Comparison of ENCODE assay signal across 17 mouse cellular contexts in the genomic region with DNA sequence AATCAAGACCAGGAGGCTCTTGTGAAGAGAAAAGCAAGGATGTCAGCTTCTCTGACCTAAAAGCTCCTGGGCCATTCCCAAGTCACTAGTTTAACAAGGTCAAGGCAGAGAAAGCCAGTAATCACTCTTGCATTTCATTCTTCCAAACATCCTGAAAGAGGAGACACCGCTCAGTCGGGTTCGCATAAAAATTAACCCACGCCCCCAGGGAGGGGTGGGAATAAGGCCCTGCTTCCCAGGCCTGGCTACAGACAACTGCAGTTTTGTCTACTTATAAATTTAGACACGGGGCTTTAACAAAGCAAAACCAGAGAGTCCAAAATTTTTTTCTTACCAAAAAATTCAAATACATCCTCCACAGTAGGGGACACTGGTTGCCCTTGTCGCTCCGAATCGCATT. TPM values are rescaled to one million over a fixed set of nuclear protein-coding genes. Genes with fewer than 3 reads are reported as not detected.
DNase-seq lines count a peak whose midpoint lies in the region; ATAC-seq and TF ChIP-seq lines count a peak whose summit lies in the region.
"Had no signal": no experiment of that assay in that cellular context is flagged by ENCODE, and none has a peak within 500 bp of the region (broad histone marks: within the 10 kb centered on the region; RNA-seq: fewer than 3 reads in every experiment).

No protein-coding gene starts in this region.

- ATAC-seq in heart, embryonic 11.5 days (replicated peaks; ENCODE audit: insufficient number of reproducible peaks, low FRiP score, low TSS enrichment), result no peak
- no peak for ATAC-seq in stomach, embryonic 15.5 days (ENCODE audit: insufficient read depth, low FRiP score, low read depth)
- ATAC-seq in stomach, postnatal 0 days (ENCODE audit: low FRiP score, low TSS enrichment), result no peak
- ATAC-seq: Patski had no signal

- no peaks in the 10 kb centered on the region for H3K9me3 ChIP-seq in heart, embryonic 11.5 days (replicated peaks; ENCODE audit: control insufficient read depth, low read length)
- no peaks in the 10 kb centered on the region for H3K9me3 ChIP-seq in stomach, embryonic 15.5 days
- H3K9me3 ChIP-seq in stomach, postnatal 0 days (ENCODE audit: control insufficient read depth, low read length), result no peaks in the 10 kb centered on the region
- H3K9me3 ChIP-seq: limb, embryonic 12.5 days; liver, embryonic 15.5 days; megakaryocyte, embryonic 14.5 days; neural tube, embryonic 13.5 days had no signal

- 0 out of 2 replicates have a peak overlapping the region, but pooled peaks have one; percentile 22 for H3K9ac ChIP-seq in heart, embryonic 11.5 days (ENCODE audit: low read depth, low read length)
- no peak overlapping the region for H3K9ac ChIP-seq in stomach, embryonic 15.5 days
- H3K9ac ChIP-seq in stomach, postnatal 0 days (ENCODE audit: low read length), result no peak overlapping the region
- H3K9ac ChIP-seq: hindbrain, embryonic 14.5 days; limb, embryonic 12.5 days; liver, embryonic 15.5 days; neural tube, embryonic 13.5 days had no signal

- TF ChIP-seq CTCF in stomach, postnatal 0 days (IDR thresholded peaks at IDR 0.05; ENCODE audit: low read depth), result no peak

- H3K27ac ChIP-seq in heart, embryonic 11.5 days (ENCODE audit: low read depth, low read length), result peak overlapping the region; percentile 85
- H3K27ac ChIP-seq in stomach, embryonic 15.5 days, result peak overlapping the region; percentile 11; the same call in 1 of the 2 replicates
- H3K27ac ChIP-seq in stomach, postnatal 0 days (replicated peaks), result no peak overlapping the region
- H3K27ac ChIP-seq: hindbrain, embryonic 14.5 days; liver, embryonic 15.5 days; neural tube, embryonic 13.5 days had no signal

- no peak for DNase-seq in heart, postnatal 4 days
- DNase-seq in kidney, adult 9 months, result peak; percentile 44
- no peak for DNase-seq in kidney, adult 8-10 months
- no peak for DNase-seq in stomach, postnatal 0 days (ENCODE audit: low spot score)
- no peak for DNase-seq in adrenal gland, postnatal 10 days
- DNase-seq in left cerebral cortex, postnatal 14 days (ENCODE audit: low spot score in 2 of 2), result no peak
- DNase-seq: B cell, adult 2 months; gastrocnemius, postnatal 36 days; layer of hippocampus, postnatal 36 days had no signal

- intact Hi-C loops in left cerebral cortex, postnatal 14 days (cut with DNase I), result no loop called here

- 76% methylated on average over 8 of the region's 8 CpGs for WGBS in heart, embryonic 11.5 days (ENCODE audit: insufficient replicate concordance)
- WGBS in stomach, embryonic 15.5 days, result 75% methylated on average over 8 of the region's 8 CpGs
- 76% methylated on average over 8 of the region's 8 CpGs for WGBS in stomach, postnatal 0 days

- peaks cover 20% of the 10 kb centered on the region for H3K4me1 ChIP-seq in heart, embryonic 11.5 days (ENCODE audit: control insufficient read depth, insufficient read depth, low read length)
- H3K4me1 ChIP-seq in stomach, embryonic 15.5 days, result no peaks in the 10 kb centered on the region
- no peaks in the 10 kb centered on the region for H3K4me1 ChIP-seq in stomach, postnatal 0 days (replicated peaks; ENCODE audit: control insufficient read depth, insufficient read depth)
- H3K4me1 ChIP-seq: neural tube, embryonic 13.5 days had no signal

- peaks cover 31% of the 10 kb centered on the region for H3K36me3 ChIP-seq in heart, embryonic 11.5 days (ENCODE audit: control insufficient read depth, insufficient read depth, low read length)
- H3K36me3 ChIP-seq in stomach, embryonic 15.5 days, result peaks cover 66% of the 10 kb centered on the region
- peaks cover 42% of the 10 kb centered on the region for H3K36me3 ChIP-seq in stomach, postnatal 0 days (ENCODE audit: control insufficient read depth, insufficient read depth, low read length)

- no peak for TF ChIP-seq EP300 in stomach, postnatal 0 days (optimal IDR thresholded peaks at IDR 0.05)

- no peaks in the 10 kb centered on the region for H3K27me3 ChIP-seq in heart, embryonic 11.5 days (ENCODE audit: control insufficient read depth, insufficient read depth, low read length)
- H3K27me3 ChIP-seq in stomach, embryonic 15.5 days (replicated peaks), result no peaks in the 10 kb centered on the region
- no peaks in the 10 kb centered on the region for H3K27me3 ChIP-seq in stomach, postnatal 0 days (ENCODE audit: control insufficient read depth, insufficient read depth, low read length)
- H3K27me3 ChIP-seq: limb, embryonic 12.5 days; liver, embryonic 15.5 days; megakaryocyte, embryonic 14.5 days; neural tube, embryonic 13.5 days; Patski had no signal

- H3K4me2 ChIP-seq in heart, embryonic 11.5 days, result no peak overlapping the region
- no peak overlapping the region for H3K4me2 ChIP-seq in stomach, embryonic 15.5 days
- H3K4me2 ChIP-seq in stomach, postnatal 0 days (replicated peaks; ENCODE audit: low read depth), result no peak overlapping the region
- H3K4me2 ChIP-seq: hindbrain, embryonic 14.5 days; limb, embryonic 12.5 days; liver, embryonic 15.5 days; neural tube, embryonic 13.5 days had no signal

- no peak overlapping the region for H3K4me3 ChIP-seq in heart, embryonic 11.5 days (ENCODE audit: low read depth, low read length)
- H3K4me3 ChIP-seq in stomach, embryonic 15.5 days (replicated peaks), result no peak overlapping the region
- no peak overlapping the region for H3K4me3 ChIP-seq in stomach, postnatal 0 days (ENCODE audit: low read depth, low read length)
- H3K4me3 ChIP-seq: limb, embryonic 12.5 days; liver, embryonic 15.5 days; megakaryocyte, embryonic 14.5 days; neural tube, embryonic 13.5 days had no signal

RNA-seq across cellular contexts. Expression of gene Psmc1, which starts 19.0 kb away (rescaled TPM):
- 243 and 280 TPM in 2 replicates for polyA plus RNA-seq in heart, embryonic 11.5 days (2014; fragmentation: Nextera tagmentation; extraction: Ambion mirVana)
- total RNA-seq in heart, postnatal 4 days (2021), result 100 to 1,000 TPM; 143 to 149 TPM
- polyA plus RNA-seq in stomach, embryonic 15.5 days (2015; fragmentation: Nextera tagmentation; extraction: Ambion mirVana), result 206 and 240 TPM in 2 replicates
- polyA plus RNA-seq in stomach, postnatal 0 days (2015; fragmentation: Nextera tagmentation; extraction: Ambion mirVana), result 176 and 186 TPM in 2 replicates
- 100 to 1,000 TPM; 167 to 169 TPM for total RNA-seq in adrenal gland, postnatal 10 days (2021)
- 100 to 1,000 TPM; 191 to 192 TPM for total RNA-seq in left cerebral cortex, postnatal 14 days (2021)

RNA-seq across cellular contexts. Expression of gene Nrde2, which starts 30.5 kb away (rescaled TPM):
- 6.2 and 10.1 TPM in 2 replicates for polyA plus RNA-seq in heart, embryonic 11.5 days (2014; fragmentation: Nextera tagmentation; extraction: Ambion mirVana)
- total RNA-seq in heart, postnatal 4 days (2021), result 10 to 100 TPM; 14.4 to 14.8 TPM
- polyA plus RNA-seq in stomach, embryonic 15.5 days (2015; fragmentation: Nextera tagmentation; extraction: Ambion mirVana), result 10.3 and 12.2 TPM in 2 replicates
- 5.9 and 6.9 TPM in 2 replicates for polyA plus RNA-seq in stomach, postnatal 0 days (2015; fragmentation: Nextera tagmentation; extraction: Ambion mirVana)
- total RNA-seq in adrenal gland, postnatal 10 days (2021), result 10 to 100 TPM; 14.8 to 19.4 TPM
- 10 to 100 TPM; 15.0 to 15.5 TPM for total RNA-seq in left cerebral cortex, postnatal 14 days (2021)
